Mouse (Mus musculus): Measurements from ENCODE around the gene Gm28729. TPM values are rescaled to one million over a fixed set of nuclear protein-coding genes. Genes with fewer than 3 reads are reported as not detected.

Gene Gm28729
- polyA plus RNA-seq, 1 experiment from 2014 or later: not detected

- no peaks in the 10 kb centered on the region; the same call in 1 of the 2 replicates for H3K4me1 ChIP-seq (replicated peaks)
- no peaks in the 10 kb centered on the region; the same call in 1 of the 2 replicates for H3K9me3 ChIP-seq
- H3K9ac ChIP-seq: no peak overlapping the region
- no peak overlapping the region for H3K4me2 ChIP-seq
- no peaks in the 10 kb centered on the region for H3K27me3 ChIP-seq
- H3K4me3 ChIP-seq: no peak overlapping the region
- no peaks in the 10 kb centered on the region for H3K36me3 ChIP-seq
- WGBS: 69% methylated on average over 12 of the region's 12 CpGs
- H3K27ac ChIP-seq (replicated peaks): no peak overlapping the region
- ATAC-seq (ENCODE audit: low read depth): no peak
Measured at GRCm38 (mm10) chr9:96450900-96451720, 74.0 kb downstream of the Gm28729 start.

GRCm38 (mm10) chr9:96449514-96449913, 75.5 kb downstream of the Gm28729 start:
- H3K27ac ChIP-seq (replicated peaks): no peak overlapping the region
- H3K9me3 ChIP-seq: no peaks in the 10 kb centered on the region; the same call in 1 of the 2 replicates
- H3K4me2 ChIP-seq: no peak overlapping the region
- no peaks in the 10 kb centered on the region for H3K27me3 ChIP-seq
- no peak for ATAC-seq (ENCODE audit: low read depth)
- 79% methylated on average over 9 of the region's 9 CpGs for WGBS
- H3K4me1 ChIP-seq (replicated peaks): no peaks in the 10 kb centered on the region
- no peak overlapping the region for H3K9ac ChIP-seq
- H3K36me3 ChIP-seq: no peaks in the 10 kb centered on the region
- H3K4me3 ChIP-seq: no peak overlapping the region

GRCm38 (mm10) chr9:96445351-96445750, 79.7 kb downstream of the Gm28729 start:
- no peaks in the 10 kb centered on the region for H3K36me3 ChIP-seq
- no peaks in the 10 kb centered on the region; the same call in 1 of the 2 replicates for H3K9me3 ChIP-seq
- no peaks in the 10 kb centered on the region; the same call in 1 of the 2 replicates for H3K4me1 ChIP-seq (replicated peaks)
- no peak for ATAC-seq (ENCODE audit: low read depth)
- no peak overlapping the region for H3K4me3 ChIP-seq
- H3K27me3 ChIP-seq: no peaks in the 10 kb centered on the region
- WGBS: 83% methylated on average over 4 of the region's 4 CpGs
- no peak overlapping the region for H3K4me2 ChIP-seq
- H3K9ac ChIP-seq: no peak overlapping the region
- no peak overlapping the region for H3K27ac ChIP-seq (replicated peaks)

GRCm38 (mm10) chr9:96442081-96442480, 83.0 kb downstream of the Gm28729 start:
- Histone ChIP-seq H3K9me3 (no peaks in the 10 kb centered on the region), H3K4me3 (no peak overlapping the region), H3K27ac (replicated peaks) (no peak overlapping the region), H3K4me1 (replicated peaks) (peaks cover 20% of the 10 kb centered on the region), H3K4me2 (no peak overlapping the region), H3K36me3 (no peaks in the 10 kb centered on the region), H3K9ac (no peak overlapping the region), H3K27me3 (0 out of 2 replicates have a peak, but pooled peaks cover 7% of the 10 kb centered on the region)
- 29% methylated on average over 10 of the region's 10 CpGs for WGBS
- ATAC-seq (ENCODE audit: low read depth): no peak

GRCm38 (mm10) chr9:96438334-96438871, 86.7 kb downstream of the Gm28729 start:
- H3K4me1 ChIP-seq (replicated peaks): peaks cover 34% of the 10 kb centered on the region
- H3K27me3 ChIP-seq: 0 out of 2 replicates have a peak, but pooled peaks cover 7% of the 10 kb centered on the region
- H3K27ac ChIP-seq (replicated peaks): peak overlapping the region; percentile 80
- peak overlapping the region; percentile 79 for H3K9ac ChIP-seq
- H3K4me2 ChIP-seq: peak overlapping the region; percentile 74
- 4% methylated on average over 8 of the region's 8 CpGs for WGBS
- H3K9me3 ChIP-seq: no peaks in the 10 kb centered on the region
- peak overlapping the region; percentile 42 for H3K4me3 ChIP-seq
- H3K36me3 ChIP-seq: no peaks in the 10 kb centered on the region
- peak; percentile 55 for ATAC-seq (ENCODE audit: low read depth)

GRCm38 (mm10) chr9:96437805-96438333, 87.2 kb downstream of the Gm28729 start:
- H3K9me3 ChIP-seq: no peaks in the 10 kb centered on the region
- peak overlapping the region; percentile 79 for H3K9ac ChIP-seq
- H3K36me3 ChIP-seq: no peaks in the 10 kb centered on the region
- ATAC-seq (ENCODE audit: low read depth): peak; percentile 72
- H3K4me1 ChIP-seq (replicated peaks): peaks cover 34% of the 10 kb centered on the region
- WGBS: under 1% methylated on average over 25 of the region's 25 CpGs
- peak overlapping the region; percentile 80 for H3K27ac ChIP-seq (replicated peaks)
- H3K27me3 ChIP-seq: 0 out of 2 replicates have a peak, but pooled peaks cover 7% of the 10 kb centered on the region
- peak overlapping the region; percentile 74 for H3K4me2 ChIP-seq
- peak overlapping the region; percentile 42 for H3K4me3 ChIP-seq

GRCm38 (mm10) chr9:96436901-96437804, 87.9 kb downstream of the Gm28729 start:
- peak; percentile 27; the same call in 1 of the 2 replicates for ATAC-seq (ENCODE audit: low read depth)
- H3K9me3 ChIP-seq: no peaks in the 10 kb centered on the region
- H3K36me3 ChIP-seq: no peaks in the 10 kb centered on the region
- peaks cover 34% of the 10 kb centered on the region for H3K4me1 ChIP-seq (replicated peaks)
- peak overlapping the region; percentile 74 for H3K4me2 ChIP-seq
- H3K4me3 ChIP-seq: peak overlapping the region; percentile 42
- H3K27me3 ChIP-seq: 0 out of 2 replicates have a peak, but pooled peaks cover 7% of the 10 kb centered on the region
- H3K9ac ChIP-seq: peak overlapping the region; percentile 79
- 10% methylated on average over 28 of the region's 28 CpGs for WGBS
- H3K27ac ChIP-seq (replicated peaks): peak overlapping the region; percentile 80

Other genes with a start within 250 kb of the Gm28729 start
- gene Atp1b3, start 160.8 kb downstream of the Gm28729 start, polyA plus RNA-seq (2015; fragmentation: Nextera tagmentation; extraction: Ambion mirVana): 180 and 182 TPM in 2 replicates
- 285 and 287 TPM in 2 replicates for gene Rnf7, start 46.6 kb downstream of the Gm28729 start, polyA plus RNA-seq (2015; fragmentation: Nextera tagmentation; extraction: Ambion mirVana)
- gene Rasa2, start 106.4 kb upstream of the Gm28729 start, polyA plus RNA-seq (2015; fragmentation: Nextera tagmentation; extraction: Ambion mirVana): 16.3 and 17.7 TPM in 2 replicates
- gene Zbtb38, start 227.6 kb upstream of the Gm28729 start, polyA plus RNA-seq (2015; fragmentation: Nextera tagmentation; extraction: Ambion mirVana): 38.5 and 41.3 TPM in 2 replicates

Measured in neural tube, embryonic 13.5 days (tissue).